Mouse (Mus musculus): Measurements from ENCODE around the gene Ubash3a.

DNA sequence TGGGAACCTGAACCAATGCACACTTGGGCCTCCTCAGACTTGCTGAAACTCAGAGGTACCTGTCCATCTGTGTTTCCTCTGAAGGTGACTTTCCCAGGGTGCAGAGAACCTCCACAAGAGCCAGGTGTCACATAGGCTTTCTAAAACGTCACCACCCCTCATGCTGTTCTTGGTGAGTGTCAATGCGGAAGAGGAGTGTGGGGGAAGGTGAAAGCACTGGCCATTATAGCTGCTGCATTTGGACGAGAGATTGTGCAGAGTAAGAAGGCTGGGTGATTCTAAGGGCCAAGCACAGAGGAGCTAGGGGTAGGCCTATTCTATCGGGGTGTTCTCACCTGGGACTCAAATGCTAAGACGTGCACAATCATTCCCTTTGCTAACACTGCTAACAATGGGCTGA, 46.3 kb downstream of the Ubash3a start:
- no peak for TF ChIP-seq CTCF (conservative IDR thresholded peaks at IDR 0.05; ENCODE audit: insufficient read depth, insufficient read length, low read depth, low read length)
- TF ChIP-seq POLR2A (IDR thresholded peaks at IDR 0.05; ENCODE audit: low read depth, low read length): no peak

Measured in kidney, adult 2 months (tissue).